Mouse (Mus musculus) gastrocnemius, postnatal 14 days (tissue): Measurements from ENCODE around the gene Aprt. TPM values are rescaled to one million over a fixed set of nuclear protein-coding genes. Genes with fewer than 3 reads are reported as not detected.

Experiments used
- DNase-seq: peaks from one replicate; pipeline ENCODE4 v3.0.0; 2021; ENCODE audit warnings: mixed read lengths
- intact Hi-C: fragments of 180-260 bp; cut with DNase I; formaldehyde crosslinking; loops from one replicate; pipeline ENCODE4 v1.15.1; 2025; ENCODE audit warnings: low total_unique reads
- total RNA-seq, 2 experiments: library from RNA; stranded (reverse); gene quantifications; 2 replicates each; pipeline ENCODE4 v1.2.3; 2021

Gene Aprt
- total RNA-seq, 2 experiments from 2014 or later: 40.1 to 44.1 TPM

DNA sequence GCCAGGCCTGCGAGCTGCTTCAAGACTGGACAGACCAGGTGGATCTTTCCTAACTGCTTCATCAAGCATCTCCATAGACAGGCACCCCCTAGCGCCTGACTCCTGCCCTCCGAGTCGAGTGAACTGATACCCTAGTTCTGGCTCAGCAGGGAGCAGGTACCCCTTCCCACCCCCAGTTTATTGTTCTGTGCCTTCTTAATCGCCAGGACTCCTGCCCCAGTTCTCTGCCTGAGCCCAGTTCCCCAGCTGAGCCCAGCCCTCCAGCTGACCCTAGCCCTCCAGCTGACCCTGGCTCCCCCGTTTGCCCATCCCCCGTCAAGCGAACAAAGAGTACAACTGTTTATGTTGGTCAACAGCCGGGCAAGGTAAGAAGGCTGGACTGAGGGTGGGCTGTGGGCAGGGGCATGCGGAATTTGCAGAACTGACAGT lies 7.8 kb downstream of the Aprt start:
- intact Hi-C loops: no loop called here
- no peak for DNase-seq

DNA sequence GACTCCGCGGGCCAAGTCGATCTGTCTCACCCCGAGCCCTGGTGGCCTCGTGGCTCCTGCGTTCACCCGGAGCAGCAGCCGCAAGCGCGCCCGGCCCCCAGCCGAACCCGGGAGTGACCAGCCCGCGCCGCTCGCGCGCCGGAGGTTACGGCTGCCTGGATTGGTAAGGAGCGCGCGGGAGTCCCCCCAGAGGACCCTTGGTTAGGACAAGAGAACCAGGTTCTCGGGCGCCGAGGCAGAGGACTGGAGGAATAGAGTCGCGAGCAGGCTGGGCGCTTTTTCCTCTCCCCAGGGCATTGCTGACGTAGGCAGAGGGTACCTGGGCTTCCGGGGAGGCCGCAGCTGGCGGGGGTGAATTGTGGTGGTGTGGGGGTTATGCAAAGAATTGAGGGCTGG lies 8.6 kb downstream of the Aprt start:
- intact Hi-C loops: no loop called here
- DNase-seq: no peak

DNA sequence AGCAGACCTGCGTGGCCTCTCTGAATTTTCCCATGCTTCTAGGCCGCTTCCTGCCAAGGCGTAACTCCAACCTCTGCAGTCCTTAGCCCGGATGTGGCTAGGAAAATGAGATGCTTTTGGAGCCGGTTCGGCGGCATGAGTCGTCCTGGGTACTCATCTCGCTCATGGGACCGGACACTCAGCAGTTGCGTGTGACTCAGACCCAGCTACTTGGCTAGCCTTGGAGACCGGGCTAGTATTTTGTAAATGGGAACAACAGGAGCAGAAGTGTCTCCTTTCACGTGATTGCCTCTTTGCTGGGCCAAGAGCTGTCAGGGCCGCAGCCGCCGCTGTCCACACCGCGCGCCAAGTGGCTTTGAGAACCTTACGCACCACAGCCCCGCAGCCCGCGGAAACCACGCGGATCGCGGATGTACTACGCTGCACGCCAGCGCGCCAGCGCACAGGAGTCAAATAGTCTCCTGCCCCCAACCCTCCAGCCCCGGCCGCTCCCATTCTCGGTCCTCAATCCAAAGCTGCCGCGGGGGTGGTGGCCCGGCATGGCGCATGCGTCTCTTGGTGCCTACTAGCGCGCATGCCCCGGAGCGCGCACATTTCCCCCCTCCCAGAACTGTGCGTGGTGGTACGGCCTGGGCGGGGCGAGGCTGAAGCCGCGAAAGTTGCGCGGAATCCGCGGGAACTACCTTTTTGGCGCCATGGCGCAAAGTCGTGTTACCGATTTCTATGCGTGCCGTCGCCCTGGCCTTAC lies 9.2 kb downstream of the Aprt start, which contains the start of gene Cdt1:
Cdt1 (plus strand) TSS at position 655 of the 748 bp plus-strand sequence.
- intact Hi-C loops: no loop called here
- DNase-seq: peak; percentile 95

GRCm38 (mm10) chr8:122566766-122567165 lies 9.9 kb downstream of the Aprt start:
- intact Hi-C loops: no loop called here
- no peak for DNase-seq

- intact Hi-C loops: no loop called here
- DNase-seq: no peak
These were observed 12.1 kb downstream of the Aprt start for GRCm38 (mm10) chr8:122564363-122565352.

DNA sequence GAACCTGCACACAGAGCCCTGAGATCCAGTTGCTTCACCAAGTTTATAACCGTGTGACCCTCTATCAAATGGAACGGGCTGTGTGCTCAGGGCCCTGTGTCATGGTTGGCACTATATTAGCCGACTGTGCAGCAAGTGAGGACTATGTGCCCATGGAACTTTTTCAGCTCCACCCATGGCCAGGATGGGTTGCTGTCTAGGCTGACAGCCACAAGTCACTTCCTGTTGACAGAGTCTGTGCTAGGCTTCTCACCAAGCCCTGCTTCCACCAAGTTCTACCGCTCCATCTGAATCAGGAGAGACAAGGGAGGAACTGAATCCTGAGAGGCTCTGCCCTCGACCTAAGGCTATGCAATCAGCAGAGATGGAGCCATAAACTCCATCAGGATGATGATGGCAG lies 15.5 kb downstream of the Aprt start:
- intact Hi-C loops: no loop called here
- no peak for DNase-seq

- DNase-seq: no peak
- intact Hi-C loops: no loop called here
These were observed 17.9 kb downstream of the Aprt start for GRCm38 (mm10) chr8:122558671-122559349.

- no peak for DNase-seq
- intact Hi-C loops: no loop called here
These were observed 19.3 kb downstream of the Aprt start for GRCm38 (mm10) chr8:122557248-122558038.

DNA sequence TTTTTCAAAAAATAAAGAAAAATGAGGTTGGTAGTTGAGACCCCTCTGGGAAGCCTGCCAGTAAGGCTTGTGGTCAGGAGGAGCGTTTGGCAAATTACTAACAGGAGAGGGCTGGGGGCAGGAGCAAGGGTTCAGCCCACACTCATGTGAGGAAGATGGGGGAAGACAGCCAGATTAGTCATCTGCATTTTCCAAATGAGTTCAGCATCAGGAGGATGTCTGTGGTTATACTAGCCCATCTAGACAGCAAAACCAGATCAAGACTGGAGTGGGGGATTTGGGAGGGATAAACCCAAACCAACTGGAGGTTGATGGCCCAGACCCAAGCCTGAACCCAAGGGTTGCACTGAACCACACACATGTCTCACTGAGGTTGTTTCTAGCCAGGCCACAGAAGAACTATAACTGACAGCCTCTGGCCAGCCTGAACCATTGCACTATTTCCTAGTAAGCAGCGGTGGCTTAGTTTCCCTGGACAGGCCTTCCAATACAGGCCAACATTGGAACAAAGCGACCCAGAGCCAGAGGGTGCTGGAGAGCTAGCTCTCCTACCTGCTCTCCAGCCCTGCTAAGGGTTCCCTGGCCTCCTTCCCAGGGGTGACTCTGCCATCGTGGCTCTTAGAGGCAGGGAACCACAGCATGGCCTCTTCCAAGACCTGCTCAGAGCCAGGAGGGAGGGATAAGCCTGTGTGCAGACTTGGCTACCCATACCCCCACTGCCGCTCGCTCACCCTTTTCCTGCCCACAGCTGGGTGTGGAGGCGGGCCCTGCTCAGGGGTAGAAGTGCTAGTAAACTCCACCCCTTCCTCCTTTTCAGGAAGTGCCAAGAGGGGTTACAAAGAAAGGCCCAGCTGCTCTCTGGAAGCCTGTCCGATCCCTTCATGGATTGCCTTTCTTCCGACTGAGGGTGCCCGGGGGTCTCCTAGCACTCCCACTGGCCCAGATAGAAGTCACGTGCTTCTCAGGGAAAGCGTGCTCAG lies 20.4 kb downstream of the Aprt start:
- intact Hi-C loops: no loop called here
- peak; percentile 70 for DNase-seq

DNA sequence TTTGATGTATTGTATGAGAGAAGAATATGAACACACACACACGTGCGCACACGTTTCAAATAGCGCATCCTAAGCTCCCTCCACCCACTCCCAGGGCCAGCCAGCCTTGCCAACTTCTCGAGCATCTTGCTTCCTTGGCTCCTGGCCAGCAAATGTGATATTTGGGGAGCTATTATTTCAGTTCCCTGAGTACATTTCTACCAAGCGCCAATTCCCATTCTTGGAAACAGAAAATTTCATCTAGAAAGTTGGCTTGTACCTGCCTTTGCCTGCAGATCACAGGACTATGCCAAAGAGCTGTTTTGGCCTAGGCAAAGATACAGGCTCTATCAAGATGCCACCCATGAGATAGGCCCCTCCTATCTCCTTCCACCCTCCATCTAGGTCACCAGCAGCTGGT lies 21.9 kb downstream of the Aprt start:
- intact Hi-C loops: no loop called here
- DNase-seq: no peak

DNA sequence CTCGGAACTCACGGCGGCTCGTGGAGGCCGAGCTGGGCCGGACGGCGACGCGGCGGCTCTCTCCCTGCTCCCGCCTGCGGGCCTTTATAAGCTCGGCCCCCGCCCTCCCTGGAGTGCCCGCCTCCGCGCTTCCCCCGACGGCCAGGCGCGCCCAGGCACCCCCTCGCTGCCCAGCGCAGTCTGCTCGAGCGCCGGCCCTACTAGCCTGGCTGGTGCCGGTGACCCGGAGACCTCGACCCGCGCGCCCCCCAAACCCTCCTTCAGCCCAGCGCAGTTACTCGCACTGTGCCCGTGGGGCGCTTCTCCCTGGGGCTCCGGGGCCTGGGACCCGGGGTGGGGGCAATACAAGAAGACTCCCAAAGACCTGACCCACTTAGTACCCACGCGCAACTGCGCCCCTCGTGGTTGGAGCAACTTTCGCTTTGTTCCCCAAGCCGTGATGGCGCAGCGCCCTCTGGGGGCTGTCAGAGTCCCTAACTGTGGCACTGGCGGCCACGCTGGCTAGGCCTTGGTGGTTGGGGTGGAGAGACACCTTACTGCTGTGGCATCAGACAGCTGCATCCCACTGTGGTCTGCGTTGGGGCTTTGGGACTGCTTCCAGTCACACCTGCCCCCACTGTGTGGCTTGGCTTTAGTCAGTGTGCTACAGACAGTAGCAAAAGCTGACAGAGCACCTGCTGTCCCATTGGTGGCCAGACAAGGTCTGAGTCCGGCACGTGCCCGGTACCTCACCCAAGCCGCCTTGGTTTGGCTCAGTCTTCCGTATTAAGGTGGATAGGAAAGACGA lies 25.3 kb downstream of the Aprt start, which contains the start of gene Piezo1:
Piezo1 (minus strand) TSS at position 65 of the 787 bp plus-strand sequence.
- intact Hi-C loops: loop anchor here (2.0 kb wide), 1 partner anchor 51 kb away; no protein-coding TSS in a partner anchor
- DNase-seq: peak; percentile 93

DNA sequence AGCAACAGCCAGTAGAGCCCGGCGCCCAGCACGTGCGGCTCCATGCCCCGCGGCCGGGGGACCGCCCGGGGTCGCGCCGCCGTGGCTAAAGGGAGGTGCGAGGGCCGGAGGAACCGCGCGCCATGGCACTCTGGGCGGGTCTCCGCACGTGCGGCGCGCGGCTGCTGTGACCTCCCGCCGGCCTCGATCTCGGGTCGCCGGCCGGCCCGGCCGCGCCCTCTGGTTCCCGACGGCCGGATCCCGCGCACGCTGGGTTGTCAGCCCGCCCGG lies 25.8 kb downstream of the Aprt start:
- intact Hi-C loops: loop anchor here (2.0 kb wide), 1 partner anchor 50 kb away; no protein-coding TSS in a partner anchor

DNA sequence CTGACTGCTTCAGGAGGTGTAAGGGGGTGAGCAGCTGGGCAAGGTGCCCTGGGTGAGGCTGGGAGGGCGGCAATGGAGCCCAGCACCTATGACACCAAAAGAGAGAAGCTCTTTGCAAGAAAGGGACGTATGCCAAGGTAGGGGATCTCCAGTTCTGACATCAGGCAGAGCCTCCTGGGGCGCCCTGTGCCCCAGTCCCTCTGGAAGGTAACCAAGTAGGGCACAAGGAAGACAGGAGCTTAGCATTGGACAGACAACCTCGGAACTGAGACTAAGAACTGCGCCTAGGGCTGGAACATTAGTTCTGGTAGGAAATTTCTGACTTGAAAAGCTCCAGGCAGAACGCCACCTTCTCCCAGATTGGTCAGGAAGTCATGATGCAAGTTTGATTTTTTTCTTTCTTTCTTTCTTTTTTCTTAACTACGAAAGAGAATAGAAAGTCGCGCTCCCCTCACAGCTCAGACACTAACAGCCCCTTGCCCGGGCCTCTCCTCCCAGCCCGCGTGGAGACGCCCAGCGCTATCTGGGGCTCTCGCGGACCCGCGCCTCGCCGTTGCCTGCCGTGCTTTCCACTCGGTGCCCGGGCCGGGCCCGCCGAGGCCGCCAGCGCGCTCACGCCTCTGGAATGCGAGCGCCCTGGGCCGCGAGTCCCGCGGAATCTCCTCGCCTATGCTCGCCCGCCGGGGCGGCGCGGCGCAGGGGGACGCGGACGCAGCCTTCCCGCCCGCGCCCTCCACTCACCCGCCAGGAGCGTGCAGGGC lies 26.3 kb downstream of the Aprt start:
- DNase-seq: peak; percentile 65
- intact Hi-C loops: loop anchor here (2.0 kb wide), 1 partner anchor 50 kb away; no protein-coding TSS in a partner anchor

More for the DNA sequence above, 25.8 kb downstream of the Aprt start:
- no peak for DNase-seq

DNA sequence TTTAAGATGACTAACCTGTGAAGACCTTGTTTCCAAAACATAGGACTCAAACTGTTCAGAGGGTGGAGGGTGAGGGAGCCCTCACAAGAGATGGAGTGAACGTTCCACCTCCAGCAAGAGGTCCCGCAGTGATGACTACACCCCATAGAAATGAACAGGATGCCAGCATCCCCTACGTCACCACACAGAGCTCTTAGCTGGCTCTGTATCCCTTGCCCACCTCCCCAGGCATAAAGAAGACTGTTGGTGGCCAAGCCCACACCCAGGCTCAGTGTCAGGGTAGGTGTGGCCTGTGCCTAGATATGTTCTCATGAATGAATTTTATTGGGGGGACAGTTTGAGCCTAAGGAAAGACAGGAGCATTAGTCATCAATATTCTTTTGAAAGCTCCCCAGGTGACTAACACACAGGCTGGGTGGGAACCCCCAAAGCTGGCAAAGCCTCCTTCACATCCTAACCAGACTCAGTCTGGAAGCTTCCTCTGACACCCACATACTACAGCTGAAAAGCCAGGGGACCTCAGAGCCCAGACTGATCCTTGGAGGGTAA lies 27.7 kb downstream of the Aprt start:
- intact Hi-C loops: no loop called here
- DNase-seq: no peak

DNA sequence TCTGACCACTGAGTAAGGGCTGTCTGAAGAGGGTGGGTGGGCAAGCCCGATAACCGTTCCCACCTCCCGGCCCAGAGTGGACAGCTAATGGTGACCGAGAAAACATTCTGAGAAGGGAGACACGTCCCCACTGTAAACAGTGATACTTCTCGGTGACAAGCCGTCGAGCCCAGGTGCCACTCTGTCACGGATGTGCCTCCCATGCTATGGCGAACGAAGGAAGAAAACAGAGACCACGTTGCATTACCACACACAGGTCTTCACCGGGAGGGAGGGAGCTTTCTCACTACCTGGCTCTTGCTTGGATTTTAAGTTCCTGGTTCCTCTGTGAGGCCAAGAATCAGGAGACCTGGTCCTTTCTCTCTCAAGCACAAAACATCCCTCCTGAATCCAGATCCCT lies 28.4 kb downstream of the Aprt start:
- no peak for DNase-seq
- intact Hi-C loops: no loop called here

GRCm38 (mm10) chr8:122547815-122548214 lies 28.9 kb downstream of the Aprt start:
- intact Hi-C loops: no loop called here
- no peak for DNase-seq
